Mouse (Mus musculus) G1E (cell line): ENCODE results near the gene Armh3.

Experiments
- CTCF ChIP-seq: IDR thresholded peaks from 2 replicates; pipeline ENCODE4 v1.5.1; 2012; ENCODE audit warnings: low read depth, low read length, inconsistent platforms, mixed read lengths
- GATA1 ChIP-seq: IDR thresholded peaks from 2 replicates; pipeline ENCODE4 v1.6.1; 2012; ENCODE audit warnings: borderline replicate concordance, low read length, inconsistent platforms, mixed read lengths

GRCm38 (mm10) chr19:45956736-45957135, 41.6 kb downstream of the Armh3 start:
- TF ChIP-seq CTCF (no peak), GATA1 (no peak)
